In genomic region chr11:78956260-78956659, GRCm38 (mm10) we compare ENCODE assay signal across 8 mouse cellular contexts. TPM values are rescaled to one million over a fixed set of nuclear protein-coding genes. Genes with fewer than 3 reads are reported as not detected.
DNase-seq lines count a peak whose midpoint lies in the region; ATAC-seq and TF ChIP-seq lines count a peak whose summit lies in the region.

No protein-coding gene starts in this region.

- H3K4me1 ChIP-seq in intestine, embryonic 14.5 days (replicated peaks; ENCODE audit: control insufficient read depth, insufficient read depth, low read length), result no peaks in the 10 kb centered on the region
- peaks cover 3% of the 10 kb centered on the region; the same call in 1 of the 2 replicates for H3K4me1 ChIP-seq in intestine, embryonic 15.5 days (replicated peaks)
- peaks cover 7% of the 10 kb centered on the region for H3K4me1 ChIP-seq in thymus, adult 2 months (replicated peaks; ENCODE audit: control insufficient read depth, insufficient read depth, low read length)

- no peak overlapping the region for H3K9ac ChIP-seq in intestine, embryonic 14.5 days (ENCODE audit: low read length)
- no peak overlapping the region for H3K9ac ChIP-seq in intestine, embryonic 15.5 days

- no peaks in the 10 kb centered on the region; the same call in none of the 2 replicates for H3K27me3 ChIP-seq in intestine, embryonic 14.5 days (replicated peaks; ENCODE audit: control insufficient read depth, insufficient read depth, low read length)
- peaks cover 7% of the 10 kb centered on the region for H3K27me3 ChIP-seq in intestine, embryonic 15.5 days (replicated peaks)
- no peaks in the 10 kb centered on the region; the same call in 1 of the 2 replicates for H3K27me3 ChIP-seq in thymus, adult 2 months (ENCODE audit: control insufficient read depth, insufficient read depth, low read length)

- WGBS in intestine, embryonic 14.5 days, result 6% methylated on average over 7 of the region's 7 CpGs
- 8% methylated on average over 7 of the region's 7 CpGs for WGBS in intestine, embryonic 15.5 days
- 13% methylated on average over 7 of the region's 7 CpGs for WGBS in thymus, adult 2 months

- no peaks in the 10 kb centered on the region for H3K36me3 ChIP-seq in intestine, embryonic 14.5 days (ENCODE audit: control insufficient read depth, insufficient read depth, low read length)
- no peaks in the 10 kb centered on the region for H3K36me3 ChIP-seq in intestine, embryonic 15.5 days
- H3K36me3 ChIP-seq in thymus, adult 2 months (ENCODE audit: control insufficient read depth, insufficient read depth, low read length), result no peaks in the 10 kb centered on the region

- TF ChIP-seq CTCF in thymus, adult 2 months (IDR thresholded peaks at IDR 0.05; ENCODE audit: borderline replicate concordance, control insufficient read depth, extremely low read depth, insufficient read depth, low read length, poor library complexity), result peak; percentile 75; the same call in 1 of the 2 replicates

- H3K27ac ChIP-seq in intestine, embryonic 14.5 days (ENCODE audit: low read depth), result no peak overlapping the region
- H3K27ac ChIP-seq in intestine, embryonic 15.5 days, result no peak overlapping the region
- no peak overlapping the region for H3K27ac ChIP-seq in thymus, adult 2 months (ENCODE audit: control insufficient read depth, insufficient read depth, low read length)

- no peak for TF ChIP-seq POLR2A in thymus, adult 2 months (IDR thresholded peaks at IDR 0.05; ENCODE audit: control insufficient read depth, extremely low read depth, insufficient read depth, low read length, poor library complexity)

- no peak overlapping the region for H3K4me3 ChIP-seq in intestine, embryonic 14.5 days (ENCODE audit: low read depth, low read length)
- no peak overlapping the region for H3K4me3 ChIP-seq in intestine, embryonic 15.5 days (replicated peaks)
- H3K4me3 ChIP-seq in thymus, adult 2 months (ENCODE audit: control insufficient read depth, insufficient read depth, low read length), result no peak overlapping the region

- no peak overlapping the region for H3K4me2 ChIP-seq in intestine, embryonic 14.5 days (ENCODE audit: low read length)
- H3K4me2 ChIP-seq in intestine, embryonic 15.5 days (replicated peaks), result no peak overlapping the region

- intact Hi-C loops in heart, postnatal 36 days (cut with DNase I), result loop anchor here (1.0 to 10.0 kb wide), 4 partner anchors 33 to 401 kb away; partner anchors contain the start of gene Tmem97
- intact Hi-C loops in left cerebral cortex, postnatal 25 days (cut with DNase I), result loop anchor here (1.0 to 5.0 kb wide), 3 partner anchors 100 to 394 kb away; no protein-coding TSS in a partner anchor

- DNase-seq in intestine, embryonic 14.5 days (ENCODE audit: low spot score), result peak; percentile 89
- DNase-seq in adrenal gland, postnatal 25 days, result peak; percentile 81
- DNase-seq in embryo, embryonic 9.5 days (ENCODE audit: extremely low spot score), result peak; percentile 67
- peak; percentile 77 to 87 for DNase-seq in heart, postnatal 36 days
- peak; percentile 86 to 90 for DNase-seq in left cerebral cortex, postnatal 25 days (ENCODE audit: low spot score in 2 of 2)
- DNase-seq in ovary, adult 18-20 months (ENCODE audit: low spot score), result peak; percentile 32
- peak; percentile 82 for DNase-seq in thymus, adult 2 months

- no peak for ATAC-seq in intestine, embryonic 14.5 days (replicated peaks; ENCODE audit: low FRiP score, low TSS enrichment, low read depth)
- ATAC-seq in intestine, embryonic 15.5 days, result no peak

- H3K9me3 ChIP-seq in intestine, embryonic 14.5 days (ENCODE audit: control insufficient read depth, low read length), result no peaks in the 10 kb centered on the region
- H3K9me3 ChIP-seq in intestine, embryonic 15.5 days, result no peaks in the 10 kb centered on the region

RNA-seq across cellular contexts. Expression of gene Lgals9, which starts 28.5 kb away (rescaled TPM):
- 47.7 and 52.9 TPM in 2 replicates for polyA plus RNA-seq in intestine, embryonic 14.5 days (2014; fragmentation: Nextera tagmentation; extraction: Ambion mirVana)
- polyA plus RNA-seq in intestine, embryonic 15.5 days (2015; fragmentation: Nextera tagmentation; extraction: Ambion mirVana), result 71.1 and 73.1 TPM in 2 replicates
- total RNA-seq in adrenal gland, postnatal 25 days (2021), result 18.5 and 21.8 TPM in 2 replicates
- 10 to 100 TPM; 24.7 to 32.5 TPM for total RNA-seq in heart, postnatal 36 days (2021)
- total RNA-seq in left cerebral cortex, postnatal 25 days (2021), result 1 to 10 TPM; 4.8 to 4.9 TPM
- polyA plus RNA-seq in thymus, adult 2 months (2012; rRNA removed), result 589 and 601 TPM in 2 replicates

RNA-seq across cellular contexts. Expression of gene Nos2, which starts 35.7 kb away (rescaled TPM):
- 1.2 TPM in 2 replicates for polyA plus RNA-seq in intestine, embryonic 14.5 days (2014; fragmentation: Nextera tagmentation; extraction: Ambion mirVana)
- polyA plus RNA-seq in intestine, embryonic 15.5 days (2015; fragmentation: Nextera tagmentation; extraction: Ambion mirVana), result 1.1 TPM in 2 replicates
- total RNA-seq in adrenal gland, postnatal 25 days (2021), result 2.0 and 2.4 TPM in 2 replicates
- total RNA-seq in heart, postnatal 36 days (2021), result 1 to 10 TPM; 5.6 to 5.8 TPM
- under 1 TPM; 0.48 to 0.66 TPM for total RNA-seq in left cerebral cortex, postnatal 25 days (2021)
- polyA plus RNA-seq in thymus, adult 2 months (2012; rRNA removed), result 8.2 and 8.3 TPM in 2 replicates

Comparison
In these comparisons a context has a peak if more than half of its experiments do, and no peak if none do; other contexts are left out.
1. DNase-seq: peak in every context shown above with its lines; median percentile 89 in intestine, embryonic 14.5 days; 88 in left cerebral cortex, postnatal 25 days; 82 in heart, postnatal 36 days; 82 in thymus, adult 2 months; 81 in adrenal gland, postnatal 25 days; 67 in embryo, embryonic 9.5 days; 32 in ovary, adult 18-20 months.